Mouse (Mus musculus) layer of hippocampus, adult 9-10 months (tissue): ENCODE measurements around the gene Atxn7l3.
"Not testable (repeated sequence)": the region's sequence is repeated elsewhere in the genome, so short reads cannot be mapped to it uniquely, and the experiment has no call there.

Source experiments
- DNase-seq: peaks from one replicate; pipeline ENCODE4 v3.0.0; 2022; ENCODE audit warnings: low spot score

The Atxn7l3 gene

GRCm38 (mm10) chr11:102294887-102295597 lies 1.4 kb downstream of the Atxn7l3 start:
- no peak for DNase-seq

DNA sequence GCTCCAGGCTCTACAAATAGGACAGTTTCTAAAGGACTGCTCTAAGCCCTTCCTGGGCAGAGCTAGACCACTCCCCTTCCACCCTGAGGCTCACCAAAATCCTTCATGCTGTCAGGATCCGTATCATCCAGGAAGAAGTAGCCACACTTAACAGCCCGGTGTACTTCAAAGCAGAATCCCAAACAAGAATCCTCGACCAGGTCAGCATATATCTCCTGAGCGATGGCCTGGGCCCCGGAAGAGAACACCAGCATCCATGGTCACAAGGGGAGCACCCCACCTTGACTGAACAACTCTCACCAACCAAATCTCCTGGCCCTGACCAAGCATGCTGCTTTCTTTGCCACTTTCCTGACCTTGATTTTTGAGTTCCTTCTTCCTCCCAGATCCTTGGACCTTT lies 2.0 kb downstream of the Atxn7l3 start:
- DNase-seq: no peak

GRCm38 (mm10) chr11:102293971-102294370 lies 2.5 kb downstream of the Atxn7l3 start:
- DNase-seq: no peak

DNA sequence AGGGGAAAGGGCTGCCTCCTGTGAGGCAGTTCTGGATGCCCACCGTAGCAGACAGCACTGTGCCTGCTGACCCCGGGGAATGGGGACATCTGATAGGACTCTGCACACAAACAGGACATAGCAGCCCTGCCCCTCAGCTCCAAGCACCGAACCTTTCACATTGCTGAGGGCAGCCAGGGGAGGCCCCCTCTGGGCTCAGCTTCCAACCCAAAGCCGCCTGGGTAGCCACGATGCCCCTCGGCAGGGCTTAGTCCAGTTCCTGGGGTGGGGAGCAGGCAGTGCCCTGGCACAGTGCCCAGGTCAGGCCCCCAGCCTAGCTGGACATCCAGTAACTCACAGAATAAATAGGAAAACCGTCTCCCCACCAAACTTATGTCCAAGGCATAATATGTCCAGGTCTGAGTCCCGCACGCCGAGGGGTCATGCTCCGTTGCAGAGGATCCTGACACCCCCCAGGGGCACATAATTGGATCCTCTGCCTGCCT lies 5.3 kb downstream of the Atxn7l3 start:
- DNase-seq: no peak

DNA sequence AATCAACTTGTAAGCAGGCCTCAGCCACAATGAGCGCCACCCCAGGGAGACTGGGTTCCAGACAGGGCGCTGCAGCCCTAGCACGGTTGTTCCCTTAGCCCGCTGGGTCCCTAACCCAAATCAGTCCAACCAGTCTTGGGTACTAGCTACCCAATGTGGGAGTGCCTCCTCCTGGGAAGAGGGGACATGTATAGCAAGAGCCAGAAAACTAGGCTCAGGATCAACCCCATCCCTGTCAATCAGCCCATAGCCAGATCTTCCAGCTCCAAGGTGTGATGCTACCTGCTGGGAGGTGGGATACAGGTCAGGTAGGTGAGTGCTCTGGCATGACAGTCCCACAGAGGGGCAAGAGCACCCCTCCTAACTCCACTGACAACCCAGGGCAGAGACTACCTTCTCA lies 6.3 kb downstream of the Atxn7l3 start:
- no peak for DNase-seq

DNA sequence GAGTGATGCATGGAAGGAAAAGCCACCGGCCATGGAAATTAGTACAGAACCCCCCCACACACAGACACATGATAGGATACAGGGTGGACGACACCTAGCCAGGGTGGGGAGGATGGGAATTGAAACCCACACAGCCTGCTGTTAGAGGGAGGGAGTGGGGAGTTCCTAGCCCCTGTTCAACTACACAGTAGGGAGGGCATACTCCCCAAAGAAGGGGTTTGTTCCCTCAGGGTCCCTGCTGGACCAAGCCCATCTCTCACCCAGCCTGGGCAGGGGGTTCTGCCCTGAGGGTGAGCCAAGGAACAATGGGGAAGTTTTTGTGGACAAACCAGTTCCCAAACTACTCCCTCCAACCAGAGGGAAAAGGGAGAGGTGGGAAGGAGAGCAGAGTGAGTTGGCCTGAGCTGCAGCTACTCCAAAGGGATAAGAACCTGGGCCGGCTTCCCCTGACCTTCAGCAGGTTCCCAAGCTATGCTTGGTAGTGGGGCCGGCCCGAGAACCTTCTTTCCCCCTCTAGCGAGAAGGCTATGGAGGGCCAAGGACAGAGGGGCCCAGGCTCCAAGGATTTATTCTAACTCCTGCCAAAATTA lies 6.8 kb downstream of the Atxn7l3 start:
- no peak for DNase-seq

GRCm38 (mm10) chr11:102288913-102289312 lies 7.5 kb downstream of the Atxn7l3 start:
- DNase-seq: no peak

- no peak for DNase-seq
These were observed 8.2 kb downstream of the Atxn7l3 start for GRCm38 (mm10) chr11:102288027-102288804.

DNA sequence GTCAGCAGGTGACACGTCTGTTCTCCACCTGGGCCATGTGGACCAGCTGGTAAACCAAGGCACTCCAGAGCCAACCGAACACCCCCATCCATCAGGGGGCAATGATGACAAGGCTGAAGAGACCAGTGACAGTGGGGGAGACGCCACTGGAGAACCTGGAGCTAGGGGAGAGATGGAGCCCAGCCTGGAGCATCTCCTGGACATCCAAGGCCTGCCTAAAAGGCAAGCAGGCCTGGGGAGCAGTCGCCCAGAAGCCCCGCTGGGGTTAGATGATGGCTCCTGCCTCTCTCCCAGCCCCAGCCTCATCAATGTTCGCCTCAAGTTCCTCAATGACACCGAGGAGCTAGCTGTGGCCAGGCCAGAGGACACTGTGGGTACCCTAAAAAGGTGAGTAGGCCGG lies 8.9 kb downstream of the Atxn7l3 start:
- DNase-seq: no peak

- no peak for DNase-seq
These were observed 11.2 kb downstream of the Atxn7l3 start for GRCm38 (mm10) chr11:102285095-102285834.

DNA sequence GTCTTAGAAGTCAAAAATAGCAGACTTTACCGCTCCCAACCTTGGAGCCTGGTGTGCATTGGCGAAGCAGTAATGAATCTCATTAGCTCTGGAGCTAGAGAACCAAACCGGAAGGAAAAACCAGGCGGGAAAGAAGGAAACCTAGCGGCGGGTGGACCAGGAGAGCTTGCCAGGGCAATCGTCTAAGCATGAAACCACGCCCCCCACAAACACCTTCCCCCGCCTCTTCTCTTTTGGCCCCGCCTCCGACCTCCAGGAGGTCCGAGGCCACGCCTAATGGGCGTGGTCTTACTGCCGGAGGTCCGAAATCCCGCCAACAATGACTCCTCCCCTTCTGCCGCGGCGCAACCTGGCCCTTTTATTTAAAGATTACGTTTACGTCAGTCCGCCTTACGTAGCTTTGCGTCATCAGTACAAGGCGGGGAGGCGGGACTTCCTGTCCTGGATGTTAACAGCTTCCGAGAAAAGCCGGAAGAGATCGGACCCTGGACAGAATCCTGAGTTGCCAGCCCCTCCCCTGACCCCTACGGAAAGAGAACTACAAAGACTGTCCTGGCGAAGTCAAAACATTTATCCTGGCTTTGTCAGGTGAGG lies 11.8 kb downstream of the Atxn7l3 start, which contains the start of gene Tmub2:
Gene Tmub2 (plus strand): TSS at position 431 of the 594 bp plus-strand sequence.
- peak; percentile 97 for DNase-seq

GRCm38 (mm10) chr11:102283922-102284321 lies 12.5 kb downstream of the Atxn7l3 start:
- DNase-seq: no peak

- not testable (repeated sequence) for DNase-seq
These were observed 16.2 kb downstream of the Atxn7l3 start for GRCm38 (mm10) chr11:102280267-102280666.

DNA sequence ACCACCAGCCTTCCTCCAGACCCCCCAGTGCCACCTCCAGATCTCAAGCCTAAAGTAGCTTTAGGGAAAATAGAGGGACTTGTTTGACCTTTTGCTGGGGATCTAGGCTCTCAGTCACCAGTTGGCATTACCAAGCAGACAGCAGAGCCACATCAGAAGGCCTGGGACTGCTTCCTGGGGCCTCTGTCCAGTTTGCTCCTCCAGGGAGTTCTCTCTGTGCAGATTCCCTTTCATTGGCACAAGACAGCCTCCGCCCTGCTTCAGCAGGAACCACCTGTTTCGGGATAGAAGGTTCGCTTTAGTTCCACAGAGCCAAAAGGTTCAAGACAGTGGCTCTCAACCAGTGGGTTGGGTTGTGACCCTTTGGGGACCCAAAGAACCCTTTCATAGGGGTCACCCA lies 16.8 kb downstream of the Atxn7l3 start:
- no peak for DNase-seq

DNA sequence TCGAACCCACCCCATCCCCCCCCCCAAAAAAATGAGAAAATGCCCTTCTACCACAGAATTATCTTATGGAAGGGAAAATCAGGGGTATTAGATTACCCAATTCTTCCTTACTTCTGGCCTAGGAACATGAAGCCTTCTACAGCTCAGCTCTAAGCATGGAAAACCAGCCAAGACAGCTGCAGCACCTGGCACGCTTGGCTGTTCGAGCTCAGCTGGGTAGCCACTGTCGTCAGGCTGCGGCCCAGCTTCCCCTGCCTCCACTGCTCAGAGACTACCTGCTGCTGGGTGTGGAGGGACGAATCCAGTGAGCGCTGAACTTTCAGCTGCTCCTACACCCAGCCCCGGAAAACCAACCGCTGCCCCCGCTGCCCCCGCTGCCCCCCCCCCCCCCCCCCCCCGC lies 18.7 kb downstream of the Atxn7l3 start:
- DNase-seq: no peak

- no peak for DNase-seq
These were observed 20.0 kb downstream of the Atxn7l3 start for GRCm38 (mm10) chr11:102276411-102276915.

- no peak for DNase-seq
These were observed 27.7 kb downstream of the Atxn7l3 start, which contains the start of gene Asb16 for GRCm38 (mm10) chr11:102268520-102269244. Gene Asb16, plus strand, starts transcription at chr11:102268743.

GRCm38 (mm10) chr11:102267480-102267879 lies 29.0 kb downstream of the Atxn7l3 start:
- DNase-seq: no peak

- no peak for DNase-seq
These were observed 29.6 kb downstream of the Atxn7l3 start for GRCm38 (mm10) chr11:102266631-102267355.

- DNase-seq: no peak
These were observed 30.6 kb downstream of the Atxn7l3 start for GRCm38 (mm10) chr11:102265816-102266215.
